Mouse (Mus musculus): ENCODE measurements at regions not wholly inside any gene's neighbourhood (a gene's known extent, or its start where the extent isn't known, plus 50 kb on each side); places are given as distances from the start of the nearest gene placed in this dataset.

DNA sequence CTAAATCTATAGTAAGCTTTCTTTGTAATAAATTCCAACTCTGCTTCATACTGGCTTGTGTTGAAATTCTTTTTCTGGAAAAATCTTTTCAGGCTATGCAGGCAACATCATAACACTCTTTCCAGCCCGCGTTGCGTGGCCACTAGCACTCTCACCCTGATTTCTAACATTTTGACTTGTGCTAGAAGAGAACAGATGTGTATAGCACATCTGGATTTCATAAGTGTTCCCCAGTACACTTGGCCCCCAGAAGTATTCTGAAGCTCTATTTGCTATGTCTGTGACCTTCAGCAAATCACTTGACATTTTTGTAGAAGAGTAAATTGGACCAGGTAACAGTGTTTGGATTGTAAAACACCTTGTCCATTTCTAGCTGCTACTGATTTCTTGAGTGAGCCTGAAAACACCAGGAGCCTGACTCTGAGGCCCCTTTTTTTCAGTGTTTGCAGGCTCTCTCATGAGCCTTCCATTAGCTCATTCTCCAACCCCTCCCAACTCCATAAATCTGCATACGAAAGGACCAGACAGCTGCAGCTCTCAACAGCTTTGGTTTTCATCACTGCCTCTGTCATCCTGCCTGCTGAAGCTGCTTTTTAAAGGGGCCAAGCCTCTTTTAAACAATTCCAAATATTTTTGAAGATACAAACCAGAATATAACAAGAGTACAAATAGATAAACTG, 747.0 kb downstream of the Cypt12 start:
- TF ChIP-seq CTCF (IDR thresholded peaks at IDR 0.05; ENCODE audit: insufficient read depth, low read depth, low read length) (no peak), POLR2A (IDR thresholded peaks at IDR 0.05; ENCODE audit: insufficient read depth, low read depth, low read length) (no peak)

Measured in olfactory bulb, adult 2 months (tissue).